Mouse (Mus musculus): ENCODE results near the gene Gm11444. TPM values are rescaled to one million over a fixed set of nuclear protein-coding genes. Genes with fewer than 3 reads are reported as not detected.

Gene Gm11444
- polyA plus RNA-seq, 1 experiment = not detected

DNA sequence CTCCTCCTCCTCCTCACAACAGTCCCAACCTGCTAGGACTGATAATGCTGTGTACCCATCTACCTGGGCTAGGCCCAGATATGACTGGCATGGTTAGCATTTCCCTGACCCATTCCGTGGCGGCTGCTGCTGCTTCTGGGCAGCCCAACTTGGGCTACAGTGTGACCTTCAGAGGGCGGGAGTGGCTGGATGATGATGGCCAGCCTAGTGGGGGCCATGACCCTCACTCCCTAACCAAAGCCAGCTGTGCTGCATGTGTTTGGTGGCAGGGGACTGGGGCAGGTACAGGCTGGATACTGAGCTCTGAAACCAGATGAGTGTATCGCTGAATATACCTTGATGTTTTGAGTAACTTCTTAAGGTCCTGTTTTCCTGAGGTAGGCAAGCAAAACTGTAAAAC is 26.3 kb downstream of the Gm11444 start:
- Histone ChIP-seq H3K4me1 (ENCODE audit: control insufficient read depth, insufficient read depth, low read length) (no peaks in the 10 kb centered on the region), H3K27ac (ENCODE audit: insufficient read depth, low read length) (no peak overlapping the region), H3K4me3 (ENCODE audit: insufficient read depth, low read length) (no peak overlapping the region)
- no peak for TF ChIP-seq POLR2A (IDR thresholded peaks at IDR 0.05; ENCODE audit: low read depth, low read length)
- no peak for TF ChIP-seq CTCF (IDR thresholded peaks at IDR 0.05; ENCODE audit: borderline replicate concordance, insufficient read depth, low read length)

DNA sequence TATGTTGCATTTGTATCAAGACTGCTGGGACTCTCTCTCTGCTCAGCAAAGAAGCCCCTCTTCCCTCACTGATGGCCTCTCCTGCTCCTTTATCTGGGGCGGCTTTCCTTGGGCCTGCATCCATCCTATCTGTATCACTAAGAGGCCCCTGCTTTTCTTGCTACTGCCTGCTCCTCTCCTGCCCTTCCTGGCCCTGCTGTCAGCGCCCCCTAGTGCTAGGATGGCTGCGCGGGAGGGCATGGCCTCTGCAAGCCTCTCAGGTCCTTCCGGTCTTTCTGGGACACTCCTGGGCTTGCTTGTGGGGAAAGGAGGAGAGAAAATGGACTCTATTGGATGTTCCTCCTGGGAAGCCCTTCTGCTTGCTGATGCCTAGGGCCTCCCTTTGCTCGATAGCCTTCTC is 27.0 kb downstream of the Gm11444 start:
- TF ChIP-seq POLR2A (IDR thresholded peaks at IDR 0.05; ENCODE audit: low read depth, low read length) (no peak), CTCF (IDR thresholded peaks at IDR 0.05; ENCODE audit: borderline replicate concordance, insufficient read depth, low read length) (peak; percentile 91)
- no peak overlapping the region for H3K27ac ChIP-seq (ENCODE audit: insufficient read depth, low read length)
- no peaks in the 10 kb centered on the region for H3K4me1 ChIP-seq (ENCODE audit: control insufficient read depth, insufficient read depth, low read length)
- H3K4me3 ChIP-seq (ENCODE audit: insufficient read depth, low read length) = no peak overlapping the region

DNA sequence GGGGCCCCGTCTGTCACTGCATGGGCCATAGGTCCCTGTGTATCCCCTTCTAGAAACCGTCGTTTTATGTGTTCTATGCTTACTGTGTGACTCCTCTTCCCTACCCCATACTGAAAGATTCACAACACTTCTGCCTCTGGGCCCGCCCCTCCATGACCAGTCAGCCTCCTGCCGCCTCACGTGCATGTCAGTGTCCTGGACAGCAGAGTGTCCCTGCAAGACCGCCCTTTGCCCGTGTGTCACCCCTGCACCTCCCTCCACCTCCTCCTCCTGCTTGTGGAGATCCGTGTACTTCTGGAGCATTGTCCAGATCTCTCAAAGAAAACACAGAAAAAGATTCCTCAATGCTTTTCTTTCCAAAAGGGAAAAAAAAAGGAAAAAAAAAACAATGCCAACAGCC is 28.5 kb downstream of the Gm11444 start:
- H3K27ac ChIP-seq (ENCODE audit: insufficient read depth, low read length) = no peak overlapping the region
- H3K4me1 ChIP-seq (ENCODE audit: control insufficient read depth, insufficient read depth, low read length) = no peaks in the 10 kb centered on the region
- H3K4me3 ChIP-seq (ENCODE audit: insufficient read depth, low read length) = no peak overlapping the region
- TF ChIP-seq CTCF (IDR thresholded peaks at IDR 0.05; ENCODE audit: borderline replicate concordance, insufficient read depth, low read length) = no peak
- TF ChIP-seq POLR2A (IDR thresholded peaks at IDR 0.05; ENCODE audit: low read depth, low read length) = no peak

DNA sequence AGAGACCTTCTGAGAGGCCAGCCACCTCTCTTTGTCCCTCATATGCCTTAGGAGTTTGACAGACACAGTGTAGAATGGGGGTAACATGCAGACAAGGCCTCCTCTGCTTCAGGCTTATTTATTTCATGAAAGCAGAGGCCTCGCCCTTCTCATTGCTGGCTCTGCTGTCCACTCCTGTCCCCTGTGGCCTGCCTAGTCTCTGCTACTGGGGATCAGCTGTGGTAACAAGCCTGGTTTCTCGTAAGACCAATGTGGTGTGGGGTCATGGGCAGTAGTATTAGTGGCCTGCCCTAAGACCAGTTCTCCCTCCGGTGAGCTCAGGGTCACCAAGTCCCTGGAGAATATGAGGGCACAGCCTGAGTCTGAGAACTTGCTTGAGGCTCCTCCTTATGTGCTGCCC is 29.2 kb downstream of the Gm11444 start:
- no peak overlapping the region for H3K27ac ChIP-seq (ENCODE audit: insufficient read depth, low read length)
- H3K4me3 ChIP-seq (ENCODE audit: insufficient read depth, low read length) = no peak overlapping the region
- no peaks in the 10 kb centered on the region for H3K4me1 ChIP-seq (ENCODE audit: control insufficient read depth, insufficient read depth, low read length)
- TF ChIP-seq POLR2A (IDR thresholded peaks at IDR 0.05; ENCODE audit: low read depth, low read length) = no peak
- TF ChIP-seq CTCF (IDR thresholded peaks at IDR 0.05; ENCODE audit: borderline replicate concordance, insufficient read depth, low read length) = no peak

DNA sequence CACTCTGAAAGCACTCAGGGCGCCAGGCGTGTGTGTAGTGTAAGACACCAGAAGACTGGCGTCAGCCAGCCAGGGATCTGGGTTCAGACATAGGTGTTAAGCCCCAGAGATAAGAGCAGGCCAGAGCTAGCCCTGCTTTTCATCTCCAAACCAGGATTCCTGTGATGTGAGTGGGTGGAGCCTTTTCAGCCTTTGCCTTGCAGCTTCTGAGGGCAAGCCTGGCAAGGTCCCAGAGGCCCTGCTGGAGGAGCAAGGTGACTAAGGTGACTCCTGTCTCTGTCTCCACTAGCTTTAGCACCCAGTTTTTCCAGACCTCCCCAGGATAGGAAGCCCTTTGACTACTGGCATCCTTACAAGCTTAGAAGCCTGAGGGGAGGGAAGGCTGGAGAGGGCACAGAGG is 31.7 kb downstream of the Gm11444 start:
- Histone ChIP-seq H3K27ac (ENCODE audit: insufficient read depth, low read length) (no peak overlapping the region), H3K4me1 (ENCODE audit: control insufficient read depth, insufficient read depth, low read length) (no peaks in the 10 kb centered on the region), H3K4me3 (ENCODE audit: insufficient read depth, low read length) (no peak overlapping the region)
- TF ChIP-seq CTCF (IDR thresholded peaks at IDR 0.05; ENCODE audit: borderline replicate concordance, insufficient read depth, low read length) (no peak), POLR2A (IDR thresholded peaks at IDR 0.05; ENCODE audit: low read depth, low read length) (no peak)

DNA sequence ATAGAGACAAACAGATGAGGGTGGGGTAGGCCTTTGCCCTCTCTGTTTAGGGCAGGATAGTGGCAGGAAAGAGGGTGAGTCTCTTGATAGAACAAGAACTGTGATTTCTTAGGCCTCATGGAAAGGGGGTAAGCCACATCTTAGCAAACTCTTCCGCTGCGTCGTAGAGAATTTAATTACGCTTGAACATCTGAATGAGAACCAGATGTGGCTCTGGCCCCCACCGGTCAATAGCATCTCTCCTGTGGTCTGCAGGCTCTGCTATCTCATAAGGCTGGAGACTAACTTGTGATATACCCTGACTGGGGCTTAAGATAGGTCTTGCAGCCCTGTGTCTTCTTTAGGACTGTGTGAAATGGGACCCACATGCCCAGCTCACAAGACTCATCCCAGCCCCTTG is 33.7 kb downstream of the Gm11444 start:
- Histone ChIP-seq H3K4me3 (ENCODE audit: insufficient read depth, low read length) (no peak overlapping the region), H3K4me1 (ENCODE audit: control insufficient read depth, insufficient read depth, low read length) (no peaks in the 10 kb centered on the region; the same call in 1 of the 2 replicates), H3K27ac (ENCODE audit: insufficient read depth, low read length) (no peak overlapping the region)
- TF ChIP-seq CTCF (IDR thresholded peaks at IDR 0.05; ENCODE audit: borderline replicate concordance, insufficient read depth, low read length) (no peak), POLR2A (IDR thresholded peaks at IDR 0.05; ENCODE audit: low read depth, low read length) (no peak)

DNA sequence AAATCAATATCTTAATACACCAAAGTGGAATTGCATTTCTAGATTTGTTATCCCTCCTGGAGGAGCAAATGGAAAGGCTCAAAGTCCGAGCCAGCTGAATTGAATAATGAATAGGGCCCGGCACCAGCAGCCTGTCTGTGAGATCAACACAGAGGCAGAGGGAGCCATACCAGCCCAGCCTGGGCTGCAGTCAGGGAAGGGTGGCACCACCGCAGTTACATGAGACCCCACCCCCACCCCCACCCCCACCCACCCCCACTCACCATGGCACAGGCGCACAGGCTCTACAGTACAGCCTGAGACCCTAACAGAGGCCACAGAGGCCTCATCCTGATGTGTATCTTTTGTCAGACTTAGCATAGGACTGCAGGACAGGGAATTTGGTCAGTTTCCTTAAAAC is 35.5 kb downstream of the Gm11444 start:
- H3K4me3 ChIP-seq (ENCODE audit: insufficient read depth, low read length) = no peak overlapping the region
- H3K4me1 ChIP-seq (ENCODE audit: control insufficient read depth, insufficient read depth, low read length) = no peaks in the 10 kb centered on the region; the same call in 1 of the 2 replicates
- TF ChIP-seq CTCF (IDR thresholded peaks at IDR 0.05; ENCODE audit: borderline replicate concordance, insufficient read depth, low read length) = no peak
- no peak for TF ChIP-seq POLR2A (IDR thresholded peaks at IDR 0.05; ENCODE audit: low read depth, low read length)
- no peak overlapping the region for H3K27ac ChIP-seq (ENCODE audit: insufficient read depth, low read length)

DNA sequence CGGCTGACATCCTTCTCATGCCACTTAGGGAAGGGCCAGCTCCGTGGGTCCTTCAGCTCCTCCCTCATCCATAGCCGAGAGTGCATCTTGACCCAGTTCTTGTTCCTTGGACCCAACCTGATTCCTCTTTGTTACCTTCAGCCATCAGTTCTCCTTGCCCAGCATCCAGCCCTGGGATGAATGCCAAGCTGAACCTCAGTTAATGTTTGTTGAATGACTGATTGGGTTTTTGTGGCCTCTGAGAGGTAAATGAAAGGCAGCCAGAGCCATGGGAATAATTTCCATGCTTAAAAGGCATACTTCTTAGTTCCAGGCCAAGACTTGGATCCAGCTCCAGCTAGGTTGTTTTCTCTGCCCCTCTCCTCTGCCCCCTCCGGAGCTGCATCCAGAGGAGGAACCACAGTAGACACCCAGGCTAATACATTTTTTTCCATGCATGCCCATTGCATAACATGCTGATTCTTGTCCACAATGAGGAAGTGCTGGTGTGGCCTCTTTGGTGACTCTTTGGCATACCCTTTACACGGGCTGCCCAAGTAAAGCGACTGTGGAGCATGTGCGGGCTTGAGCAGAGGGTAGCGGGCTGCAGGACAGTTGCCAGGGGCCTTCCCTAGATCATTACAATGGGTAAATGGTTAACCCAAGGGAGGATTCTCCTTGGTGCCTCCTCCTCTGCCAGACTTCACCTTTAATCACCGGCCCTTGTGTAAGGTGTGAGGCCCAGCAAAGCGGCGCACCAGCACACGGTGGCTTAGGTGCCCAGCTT is 37.7 kb downstream of the Gm11444 start:
- no peak overlapping the region for H3K4me3 ChIP-seq (ENCODE audit: insufficient read depth, low read length)
- H3K4me1 ChIP-seq (ENCODE audit: control insufficient read depth, insufficient read depth, low read length) = no peaks in the 10 kb centered on the region; the same call in 1 of the 2 replicates
- TF ChIP-seq POLR2A (IDR thresholded peaks at IDR 0.05; ENCODE audit: low read depth, low read length) (no peak), CTCF (IDR thresholded peaks at IDR 0.05; ENCODE audit: borderline replicate concordance, insufficient read depth, low read length) (no peak)
- H3K27ac ChIP-seq (ENCODE audit: insufficient read depth, low read length) = no peak overlapping the region

DNA sequence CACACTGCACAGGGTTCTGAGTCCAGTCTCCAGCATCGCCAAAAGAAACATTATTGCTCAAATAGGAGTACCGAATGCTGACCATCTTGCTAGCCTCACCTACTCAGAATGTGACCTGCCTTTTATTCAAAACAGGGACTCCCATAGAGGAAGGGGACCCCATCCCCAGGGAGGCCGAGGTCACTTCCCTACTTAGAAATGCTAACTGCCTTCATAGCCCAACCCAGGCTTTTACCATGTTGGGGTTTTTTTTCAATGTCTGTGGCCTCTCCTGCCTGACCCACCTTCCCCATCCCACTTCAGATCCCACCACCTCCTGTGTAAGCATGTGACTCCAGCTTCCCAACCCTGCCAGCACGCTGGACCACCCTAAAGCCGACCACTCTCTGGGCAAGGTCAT is 38.5 kb downstream of the Gm11444 start:
- Histone ChIP-seq H3K4me3 (ENCODE audit: insufficient read depth, low read length) (no peak overlapping the region), H3K27ac (ENCODE audit: insufficient read depth, low read length) (no peak overlapping the region), H3K4me1 (ENCODE audit: control insufficient read depth, insufficient read depth, low read length) (no peaks in the 10 kb centered on the region; the same call in 1 of the 2 replicates)
- no peak for TF ChIP-seq CTCF (IDR thresholded peaks at IDR 0.05; ENCODE audit: borderline replicate concordance, insufficient read depth, low read length)
- no peak for TF ChIP-seq POLR2A (IDR thresholded peaks at IDR 0.05; ENCODE audit: low read depth, low read length)

DNA sequence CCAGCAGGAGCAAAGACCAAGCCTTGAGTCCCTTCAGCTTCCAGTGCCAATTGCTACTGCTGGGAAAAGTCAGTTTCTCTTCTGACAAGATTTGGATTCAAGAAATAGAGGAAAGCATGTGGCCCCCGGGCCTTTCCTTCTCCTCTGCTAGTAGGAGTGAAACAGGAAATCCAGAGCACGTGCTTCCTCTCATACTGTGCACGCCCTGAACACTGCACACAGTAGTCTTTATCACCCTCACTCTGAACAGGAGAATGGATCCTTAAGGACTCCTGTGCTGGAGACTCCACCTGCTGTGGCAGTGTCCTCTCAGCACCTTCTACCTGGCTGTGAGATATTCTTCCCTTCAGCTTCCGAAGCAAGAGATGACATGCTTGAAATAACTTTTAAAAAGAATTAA is 38.9 kb downstream of the Gm11444 start:
- H3K27ac ChIP-seq (ENCODE audit: insufficient read depth, low read length) = no peak overlapping the region
- H3K4me1 ChIP-seq (ENCODE audit: control insufficient read depth, insufficient read depth, low read length) = no peaks in the 10 kb centered on the region; the same call in 1 of the 2 replicates
- no peak overlapping the region for H3K4me3 ChIP-seq (ENCODE audit: insufficient read depth, low read length)
- TF ChIP-seq CTCF (IDR thresholded peaks at IDR 0.05; ENCODE audit: borderline replicate concordance, insufficient read depth, low read length) = no peak
- no peak for TF ChIP-seq POLR2A (IDR thresholded peaks at IDR 0.05; ENCODE audit: low read depth, low read length)
